Mouse (Mus musculus) hindbrain, postnatal 0 days (tissue): ENCODE data around the gene Kazald1. TPM values are rescaled to one million over a fixed set of nuclear protein-coding genes. Genes with fewer than 3 reads are reported as not detected.

ENCODE experiments used
- ATAC-seq: fragments of 200-750 bp; cut with Nextera tagmentation; 2 replicates; pipeline ENCODE4 v1.8.0; 2017; ENCODE audit warnings: mild to moderate bottlenecking, moderate TSS enrichment, moderate library complexity
- DNase-seq: peaks from one replicate; pipeline ENCODE4 v3.0.0-alpha.2; 2015; ENCODE audit warnings: low spot score
- H3K27ac ChIP-seq: fragments of 300-500 bp; sonication (generic); 2 replicates; pipeline ENCODE4 v1.5.1; 2014; ENCODE audit warnings: mild to moderate bottlenecking
- H3K27me3 ChIP-seq: fragments of 300-500 bp; sonication (generic); 2 replicates; pipeline ENCODE4 v1.6.1; 2014; ENCODE audit warnings: low read length, mixed read lengths; ENCODE audit not compliant: insufficient read depth
- H3K36me3 ChIP-seq: fragments of 300-500 bp; sonication (generic); 2 replicates; pipeline ENCODE4 v1.6.1; 2014; ENCODE audit warnings: low read length, mixed read lengths; ENCODE audit not compliant: insufficient read depth
- H3K4me1 ChIP-seq: fragments of 300-500 bp; sonication (generic); 2 replicates; pipeline ENCODE4 v1.6.1; 2014; ENCODE audit warnings: antibody characterized with exemption, low read length, mixed read lengths; ENCODE audit not compliant: insufficient read depth
- H3K4me2 ChIP-seq: fragments of 300-500 bp; sonication (generic); 2 replicates; pipeline ENCODE4 v1.6.1; 2014; ENCODE audit warnings: low read depth, mild to moderate bottlenecking, low read length, moderate library complexity, mixed read lengths
- H3K4me3 ChIP-seq: fragments of 300-500 bp; sonication (generic); 2 replicates; pipeline ENCODE4 v1.5.1; 2014; ENCODE audit warnings: low read length
- H3K9ac ChIP-seq: fragments of 300-500 bp; sonication (generic); replicated peaks from 2 replicates; pipeline ENCODE4 v1.6.1; 2014; ENCODE audit warnings: mild to moderate bottlenecking, low read length, moderate library complexity, mixed read lengths
- H3K9me3 ChIP-seq: fragments of 300-500 bp; sonication (generic); 2 replicates; pipeline ENCODE4 v1.6.1; 2016; ENCODE audit warnings: low read length, mixed read lengths
- CTCF ChIP-seq: IDR thresholded peaks from 2 replicates; pipeline ENCODE4 v1.5.1; 2016; ENCODE audit warnings: antibody characterized with exemption, control low read depth, low read depth
- WGBS: fragments of 180-500 bp; shearing (Covaris S2); extraction: QIAGEN DNeasy Blood & Tissue Kit; methylation state at CpG from one replicate; pipeline ENCODE4 v1.1.7; 2014; 5-methylcytosine and 5-hydroxymethylcytosine counted together
- polyA plus RNA-seq: library from polyadenylated mRNA; unstranded; fragments of >200 nt; fragmentation: Nextera tagmentation; extraction: Ambion mirVana; gene quantifications from 2 replicates; pipeline ENCODE4 v1.2.1, GENCODE M21; 2015
- total RNA-seq: library from RNA; depleted of rRNA; stranded (reverse); fragments of >200 nt; gene quantifications from 2 replicates; pipeline ENCODE4 v1.2.3, GENCODE M21; 2014

Gene Kazald1
- total and polyA plus RNA-seq, 2 experiments from 2014 or later, result 1.7 to 3.2 TPM

DNA sequence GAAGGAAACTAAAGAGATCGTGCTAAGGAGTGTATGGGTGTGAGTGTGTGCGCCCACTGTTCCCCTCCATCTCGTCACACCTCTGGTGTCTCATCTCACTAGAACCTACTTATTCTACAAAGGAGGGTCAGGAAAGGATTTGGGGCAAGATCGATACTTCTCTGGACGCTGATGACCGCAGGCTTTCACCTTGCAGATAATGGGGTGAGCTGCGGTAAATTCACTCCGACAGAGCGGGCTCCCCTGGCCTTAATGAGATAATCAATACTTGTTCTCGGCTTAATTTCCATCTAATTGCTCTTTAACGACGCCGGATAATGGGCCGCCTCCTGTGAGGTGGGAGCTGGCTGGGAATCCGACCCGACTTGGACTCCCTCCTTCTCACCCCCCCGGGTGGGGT is 7.9 kb upstream of the Kazald1 start:
- WGBS, result 24% methylated on average over 17 of the region's 17 CpGs
- Histone ChIP-seq H3K4me1 (no peaks in the 10 kb centered on the region), H3K27me3 (peaks cover 20% of the 10 kb centered on the region), H3K36me3 (no peaks in the 10 kb centered on the region), H3K9me3 (no peaks in the 10 kb centered on the region), H3K9ac (no peak overlapping the region), H3K4me2 (no peak overlapping the region), H3K27ac (no peak overlapping the region), H3K4me3 (no peak overlapping the region)
- no peak for DNase-seq
- ATAC-seq, result no peak
- TF ChIP-seq CTCF, result no peak

DNA sequence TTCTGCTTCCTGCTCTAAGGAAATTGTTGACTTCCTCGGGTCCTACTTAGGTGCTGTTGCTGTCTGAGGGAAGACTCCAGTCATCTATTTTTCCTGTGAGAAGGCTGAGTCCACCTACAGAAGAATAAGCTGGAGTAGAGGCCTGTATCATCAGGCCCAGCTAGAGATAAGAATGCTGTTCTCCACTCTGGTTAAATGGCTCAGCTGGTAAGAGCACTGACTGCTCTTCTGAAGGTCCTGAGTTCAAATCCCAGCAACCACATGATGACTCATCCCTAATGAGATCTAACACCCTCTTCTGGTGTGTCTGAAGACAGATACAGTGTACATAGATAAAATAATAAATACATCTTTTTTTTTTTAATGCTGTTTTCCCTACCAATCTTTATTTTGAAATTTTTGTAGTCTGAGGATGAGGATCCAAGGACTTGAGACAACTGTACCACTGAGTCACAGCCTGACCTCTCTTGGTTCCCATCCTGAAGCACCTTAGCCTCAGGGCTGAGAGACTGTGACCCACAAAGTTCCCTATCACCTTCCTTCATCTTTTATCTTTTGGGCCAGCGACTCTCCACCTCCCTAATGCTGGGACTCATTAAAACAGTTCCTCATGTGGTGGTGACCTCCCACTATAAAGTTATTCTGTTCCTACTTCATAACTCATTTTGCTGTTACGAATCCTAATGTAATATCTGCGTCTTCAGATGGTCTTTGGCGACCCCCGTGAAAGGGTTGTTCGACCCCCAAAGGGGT is 7.1 kb upstream of the Kazald1 start:
- Histone ChIP-seq H3K36me3 (no peaks in the 10 kb centered on the region), H3K4me2 (no peak overlapping the region), H3K27ac (no peak overlapping the region), H3K4me3 (no peak overlapping the region), H3K9ac (no peak overlapping the region), H3K4me1 (no peaks in the 10 kb centered on the region), H3K27me3 (peaks cover 20% of the 10 kb centered on the region), H3K9me3 (no peaks in the 10 kb centered on the region)
- ATAC-seq (no peak), DNase-seq (no peak)
- 77% methylated on average over 7 of the region's 7 CpGs for WGBS
- no peak for TF ChIP-seq CTCF

DNA sequence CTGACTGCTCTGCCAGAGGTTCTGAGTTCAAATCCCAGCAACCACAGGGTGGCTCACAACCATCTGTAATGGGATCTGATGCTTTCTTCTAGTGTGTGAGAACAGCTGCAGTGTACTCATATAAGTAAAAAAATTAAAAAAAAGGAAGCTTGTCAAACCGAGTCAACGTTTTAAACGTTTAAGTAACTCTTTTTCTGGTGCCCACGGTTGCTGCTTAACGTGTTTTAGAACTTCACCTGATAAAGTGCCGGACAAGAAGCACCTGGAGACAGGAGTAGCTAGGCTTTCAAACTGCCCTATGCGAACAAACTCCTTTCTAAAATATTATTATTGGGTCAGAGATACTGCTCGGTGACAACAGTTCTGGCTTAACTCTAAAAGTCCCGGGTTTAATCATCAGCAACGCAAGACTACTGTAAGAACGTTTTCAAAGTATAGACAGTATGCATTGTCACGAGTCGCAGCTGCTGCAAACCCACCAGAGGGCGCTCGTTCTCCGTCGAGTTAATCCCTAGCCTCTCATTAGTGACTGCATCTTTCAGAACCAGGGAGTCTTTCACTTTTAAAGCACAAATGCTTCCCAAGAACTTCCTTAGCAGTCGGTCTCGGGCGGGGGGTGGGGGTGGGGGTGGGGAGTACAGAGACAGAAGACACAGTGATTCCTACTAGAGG is 1.0 kb upstream of the Kazald1 start:
- 8% methylated on average over 20 of the region's 20 CpGs for WGBS
- H3K36me3 ChIP-seq, result no peaks in the 10 kb centered on the region

DNA sequence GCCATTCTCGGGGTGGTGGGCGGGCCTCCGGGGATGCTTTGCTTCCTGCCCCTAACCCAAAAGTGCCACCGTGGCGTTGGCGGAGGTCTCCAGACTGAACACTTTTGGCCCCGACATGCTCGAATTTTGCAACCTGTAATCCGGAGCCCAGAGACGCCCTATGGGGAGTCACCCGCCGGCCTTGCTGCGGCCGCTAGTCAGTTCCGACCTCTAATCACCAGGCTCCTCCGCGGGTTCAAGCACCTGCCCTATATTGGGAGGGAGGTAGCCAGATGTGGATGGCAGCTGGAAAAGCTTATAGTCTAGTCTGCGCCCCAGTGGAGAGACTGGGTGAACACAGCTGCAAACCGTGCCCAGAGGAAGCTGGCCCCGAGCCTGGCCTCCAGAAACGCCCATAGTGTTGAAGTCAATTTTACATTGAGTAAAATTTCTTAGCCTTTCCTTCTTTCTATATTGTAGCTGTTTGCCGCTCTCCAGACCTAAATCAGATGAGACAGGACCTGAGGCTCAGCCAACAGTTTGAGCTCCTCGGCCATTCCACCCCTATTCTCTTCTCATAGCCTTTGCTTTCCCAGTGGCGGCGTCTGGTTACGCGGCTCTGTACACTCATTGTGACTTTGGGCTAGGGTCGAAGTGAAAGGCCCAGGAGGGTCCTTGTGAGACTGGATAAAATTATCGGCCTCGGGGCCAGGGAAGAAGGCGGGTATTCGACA is 438 bp downstream of the Kazald1 start:
- under 1% methylated on average over 32 of the region's 32 CpGs for WGBS
- peaks cover 36% of the 10 kb centered on the region for H3K27me3 ChIP-seq
- peak overlapping the region; percentile 99 for H3K27ac ChIP-seq
- peak; percentile 28 for TF ChIP-seq CTCF
- H3K4me1 ChIP-seq, result peaks cover 18% of the 10 kb centered on the region
- peak overlapping the region; percentile 82 for H3K4me3 ChIP-seq
- no peak for DNase-seq
- H3K4me2 ChIP-seq, result peak overlapping the region; percentile 100
- ATAC-seq, result peak; percentile 38
- no peaks in the 10 kb centered on the region for H3K36me3 ChIP-seq
- no peaks in the 10 kb centered on the region for H3K9me3 ChIP-seq
- H3K9ac ChIP-seq, result peak overlapping the region; percentile 91

More for the DNA sequence above, 1.0 kb upstream of the Kazald1 start:
- peak overlapping the region; percentile 100 for H3K4me2 ChIP-seq
- ATAC-seq (peak; percentile 50; the same call in 1 of the 2 replicates), DNase-seq (peak; percentile 93)
- peak overlapping the region; percentile 99; the same call in 1 of the 2 replicates for H3K27ac ChIP-seq
- peaks cover 10% of the 10 kb centered on the region for H3K4me1 ChIP-seq
- peaks cover 27% of the 10 kb centered on the region for H3K27me3 ChIP-seq
- H3K4me3 ChIP-seq, result peak overlapping the region; percentile 82
- H3K9me3 ChIP-seq, result no peaks in the 10 kb centered on the region
- peak; percentile 82 for TF ChIP-seq CTCF
- H3K9ac ChIP-seq, result peak overlapping the region; percentile 91; the same call in 1 of the 2 replicates

DNA sequence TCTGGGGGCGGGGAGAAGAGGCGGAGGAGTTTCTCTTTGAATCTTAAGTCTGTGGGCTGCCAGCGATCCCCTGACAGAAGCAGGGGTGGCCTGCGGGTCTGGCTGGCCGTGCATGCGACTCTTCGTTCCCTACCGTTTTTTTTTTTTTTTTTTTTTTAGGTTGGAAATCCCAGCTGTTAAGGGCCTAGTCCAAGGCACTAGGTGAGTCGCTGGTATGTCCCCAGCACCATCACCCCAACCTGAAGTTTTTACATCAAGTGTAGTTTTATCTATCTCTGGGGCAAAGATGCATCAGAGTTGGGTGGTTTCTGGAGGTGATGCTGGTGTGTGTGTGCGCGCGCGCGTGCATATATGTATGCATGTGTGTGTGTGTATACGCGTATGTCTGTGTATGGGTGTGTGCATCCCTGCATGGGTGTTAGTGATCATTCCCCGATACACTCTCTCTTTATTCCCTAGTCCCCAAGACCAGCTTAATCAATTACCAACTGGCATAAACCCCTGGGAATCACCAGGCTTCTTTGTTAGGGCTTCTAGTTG is 1.1 kb downstream of the Kazald1 start:
- ATAC-seq (no peak), DNase-seq (no peak)
- no peak overlapping the region; the same call in 1 of the 2 replicates for H3K9ac ChIP-seq
- TF ChIP-seq CTCF, result no peak
- no peaks in the 10 kb centered on the region for H3K36me3 ChIP-seq
- no peak overlapping the region for H3K27ac ChIP-seq
- peaks cover 42% of the 10 kb centered on the region for H3K27me3 ChIP-seq
- 8% methylated on average over 17 of the region's 17 CpGs for WGBS
- H3K4me1 ChIP-seq, result peaks cover 24% of the 10 kb centered on the region
- peak overlapping the region; percentile 82 for H3K4me3 ChIP-seq
- peak overlapping the region; percentile 100 for H3K4me2 ChIP-seq
- H3K9me3 ChIP-seq, result no peaks in the 10 kb centered on the region

DNA sequence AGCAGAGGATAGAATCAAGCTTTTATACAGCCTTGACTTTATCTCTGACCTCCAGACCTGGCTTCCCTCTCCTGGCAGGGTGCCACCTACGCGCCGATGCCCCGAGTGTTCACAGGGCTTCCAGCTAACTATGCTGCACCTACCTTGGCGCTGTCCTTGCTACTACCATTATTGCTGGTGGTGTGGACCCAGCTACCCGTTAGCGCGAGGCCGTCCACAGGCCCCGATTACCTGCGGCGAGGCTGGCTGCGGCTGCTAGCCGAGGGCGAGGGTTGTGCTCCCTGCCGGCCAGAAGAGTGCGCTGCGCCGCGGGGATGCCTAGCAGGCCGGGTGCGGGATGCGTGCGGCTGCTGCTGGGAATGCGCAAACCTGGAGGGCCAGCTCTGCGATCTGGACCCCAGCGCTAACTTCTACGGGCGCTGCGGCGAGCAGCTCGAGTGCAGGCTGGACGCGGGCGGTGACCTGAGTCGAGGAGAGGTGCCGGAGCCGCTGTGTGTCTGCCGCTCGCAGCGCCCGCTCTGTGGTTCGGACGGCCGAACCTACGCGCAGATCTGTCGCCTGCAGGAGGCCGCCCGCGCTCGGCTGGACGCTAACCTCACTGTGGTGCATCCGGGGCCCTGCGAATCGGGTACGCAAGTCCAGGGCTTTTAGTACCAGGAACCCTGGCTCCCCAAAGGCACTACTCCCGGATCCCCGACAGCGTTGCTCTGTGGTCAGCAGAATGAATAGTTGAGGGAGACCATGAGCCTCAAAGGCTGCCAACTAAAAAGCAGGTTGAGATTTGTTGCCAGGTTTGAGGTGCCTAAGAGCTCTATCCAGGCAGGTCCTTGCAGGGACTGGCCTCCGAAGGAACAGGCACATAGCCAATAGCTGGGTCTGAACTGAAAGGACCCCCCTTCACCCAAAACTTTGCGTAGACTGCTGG is 1.8 kb downstream of the Kazald1 start:
- peak; percentile 49 for DNase-seq

More for the DNA sequence above, 1.8 kb downstream of the Kazald1 start:
- H3K27me3 ChIP-seq, result peaks cover 42% of the 10 kb centered on the region
- peaks cover 25% of the 10 kb centered on the region for H3K4me1 ChIP-seq
- no peaks in the 10 kb centered on the region for H3K9me3 ChIP-seq
- peak overlapping the region; percentile 82 for H3K4me3 ChIP-seq
- no peaks in the 10 kb centered on the region for H3K36me3 ChIP-seq
- ATAC-seq, result no peak
- 1% methylated on average over 62 of the region's 62 CpGs for WGBS
- TF ChIP-seq CTCF, result peak; percentile 53
- H3K27ac ChIP-seq, result no peak overlapping the region
- peak overlapping the region; percentile 100 for H3K4me2 ChIP-seq
- H3K9ac ChIP-seq, result no peak overlapping the region
